Mouse (Mus musculus) megakaryocyte progenitor cell, adult 5-6 weeks (primary cell): Measurements from ENCODE around the gene Gm10024. TPM values are rescaled to one million over a fixed set of nuclear protein-coding genes. Genes with fewer than 3 reads are reported as not detected.
"Not testable (repeated sequence)": the region's sequence is repeated elsewhere in the genome, so short reads cannot be mapped to it uniquely, and the experiment has no call there.

Experiments used
- ATAC-seq: replicated peaks from 2 replicates; pipeline ENCODE4 v1.8.0; 2016; ENCODE audit warnings: mild to moderate bottlenecking, moderate TSS enrichment, inconsistent platforms; ENCODE audit not compliant: poor library complexity
- total RNA-seq, 2 experiments: library from RNA; stranded (forward) in 1 of 2; stranded (reverse) in 1 of 2; fragments of 157-497, 149-512 nt in 1 of 2; fragments of 200-1000 nt in 1 of 2; gene quantifications; 2 replicates each; pipeline versions ENCODE4 v1.2.3 to v1.2.4; 2015 to 2017

Gm10024 gene
- not detected in 2 replicates for total RNA-seq (2015)
- total RNA-seq (2017) = not detected in 2 replicates

- ATAC-seq = not testable (repeated sequence)
These were observed at the start of gene Gm10024 for GRCm38 (mm10) chr10:77711157-77711556. Gm10024 (plus strand) TSS chr10:77711457.

- 0 out of 2 replicates have a peak, but pooled peaks have one; percentile 17 for ATAC-seq
These were observed 47.1 kb upstream of the Gm10024 start for GRCm38 (mm10) chr10:77663949-77664665.

GRCm38 (mm10) chr10:77666342-77666741 lies 44.9 kb upstream of the Gm10024 start:
- no peak for ATAC-seq

GRCm38 (mm10) chr10:77667402-77667801 lies 43.9 kb upstream of the Gm10024 start:
- no peak for ATAC-seq

GRCm38 (mm10) chr10:77670710-77671109 lies 40.5 kb upstream of the Gm10024 start:
- ATAC-seq = no peak

- ATAC-seq = peak; percentile 89
These were observed 39.7 kb upstream of the Gm10024 start for GRCm38 (mm10) chr10:77671519-77671918.

- no peak for ATAC-seq
These were observed 37.5 kb upstream of the Gm10024 start for GRCm38 (mm10) chr10:77673765-77674164.

GRCm38 (mm10) chr10:77677562-77677961 lies 33.7 kb upstream of the Gm10024 start:
- ATAC-seq = 0 out of 2 replicates have a peak, but pooled peaks have one; percentile 20

- no peak for ATAC-seq
These were observed 28.3 kb upstream of the Gm10024 start for GRCm38 (mm10) chr10:77682994-77683393.

- ATAC-seq = no peak
These were observed 27.1 kb upstream of the Gm10024 start for GRCm38 (mm10) chr10:77684181-77684580.

GRCm38 (mm10) chr10:77685895-77686664 lies 25.2 kb upstream of the Gm10024 start, which contains the start of gene Tspear:
Tspear (plus strand) TSS chr10:77686569.
- no peak; the same call in 1 of the 2 replicates for ATAC-seq

GRCm38 (mm10) chr10:77687021-77687420 lies 24.2 kb upstream of the Gm10024 start:
- no peak for ATAC-seq

- not testable (repeated sequence) for ATAC-seq
These were observed 20.9 kb upstream of the Gm10024 start, which contains the start of gene Gm19402 for GRCm38 (mm10) chr10:77690356-77690807. Gm19402 (minus strand) TSS chr10:77690757.

- no peak for ATAC-seq
These were observed 14.1 kb upstream of the Gm10024 start, which contains the start of gene Gm9508 for GRCm38 (mm10) chr10:77697133-77697532. Gm9508 (minus strand) TSS chr10:77697233.

- ATAC-seq = no peak
These were observed 4.9 kb upstream of the Gm10024 start, which contains the start of gene Gm10272 for GRCm38 (mm10) chr10:77706326-77706725. Gm10272 (plus strand) TSS chr10:77706626.

GRCm38 (mm10) chr10:77709831-77710230 lies 1.4 kb upstream of the Gm10024 start:
- no peak for ATAC-seq

- peak; percentile 44 for ATAC-seq
These were observed 2.5 kb downstream of the Gm10024 start for GRCm38 (mm10) chr10:77713734-77714133.

GRCm38 (mm10) chr10:77715507-77715906 lies 4.2 kb downstream of the Gm10024 start, which contains the start of gene Gm10142:
Gm10142 (plus strand) TSS chr10:77715807.
- no peak for ATAC-seq

GRCm38 (mm10) chr10:77720299-77720698 lies 9.0 kb downstream of the Gm10024 start, which contains the start of gene Krtap12-1:
Krtap12-1 (plus strand) TSS chr10:77720599.
- ATAC-seq = not testable (repeated sequence)

- no peak for ATAC-seq
These were observed 13.6 kb downstream of the Gm10024 start for GRCm38 (mm10) chr10:77724855-77725254.

GRCm38 (mm10) chr10:77726186-77726585 lies 14.9 kb downstream of the Gm10024 start, which contains the start of gene Gm10100:
Gm10100 (plus strand) TSS chr10:77726486.
- no peak for ATAC-seq
